Mouse (Mus musculus) CD4-positive, CD25-positive, alpha-beta regulatory T cell, adult 9 weeks (primary cell): ENCODE results near the gene Tfap2b. TPM values are rescaled to one million over a fixed set of nuclear protein-coding genes. Genes with fewer than 3 reads are reported as not detected.

Experiments used
- polyA plus RNA-seq: library from polyadenylated mRNA; unstranded; fragments of 100-300 nt; shearing (Covaris generic); gene quantifications from one replicate; pipeline ENCODE4 v1.2.1, GENCODE M21; 2017

Tfap2b gene
- polyA plus RNA-seq: not detected

GRCm38 (mm10) chr1:19208641-19209358 is at the start of gene Tfap2b:
Gene Tfap2b (plus strand): TSS chr1:19208914.

Other genes starting within 250 kb of the Tfap2b start
- gene Tfap2d, start 105.9 kb upstream of the Tfap2b start, polyA plus RNA-seq: not detected